Mouse (Mus musculus) 416B (cell line): ENCODE measurements around the gene Ttyh2.
"Not testable (repeated sequence)": the region's sequence is repeated elsewhere in the genome, so short reads cannot be mapped to it uniquely, and the experiment has no call there.

ENCODE experiments used
- DNase-seq: peaks from one replicate; pipeline ENCODE4 v3.0.0; 2011; ENCODE audit warnings: low read depth

Gene Ttyh2

DNA sequence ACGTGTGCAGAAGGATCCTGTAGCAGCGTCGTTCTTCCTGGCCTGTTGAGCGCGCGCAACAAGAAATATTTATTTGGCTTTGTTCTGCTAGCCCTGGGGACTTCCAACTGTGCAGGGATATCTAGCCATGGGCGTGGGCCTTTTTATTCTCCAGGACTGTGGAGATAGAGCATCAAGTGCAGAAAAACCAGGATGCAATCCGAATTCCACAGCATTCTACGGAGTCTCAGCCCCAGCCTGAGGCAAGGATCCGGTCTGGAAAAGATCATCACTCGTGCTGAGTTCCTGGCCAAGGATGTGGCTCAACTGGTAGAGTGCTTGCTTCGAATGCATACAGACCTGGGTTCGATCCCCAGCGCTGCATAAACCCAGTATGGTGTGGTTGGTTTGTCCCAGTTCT, 13.1 kb upstream of the Ttyh2 start:
- no peak for DNase-seq

DNA sequence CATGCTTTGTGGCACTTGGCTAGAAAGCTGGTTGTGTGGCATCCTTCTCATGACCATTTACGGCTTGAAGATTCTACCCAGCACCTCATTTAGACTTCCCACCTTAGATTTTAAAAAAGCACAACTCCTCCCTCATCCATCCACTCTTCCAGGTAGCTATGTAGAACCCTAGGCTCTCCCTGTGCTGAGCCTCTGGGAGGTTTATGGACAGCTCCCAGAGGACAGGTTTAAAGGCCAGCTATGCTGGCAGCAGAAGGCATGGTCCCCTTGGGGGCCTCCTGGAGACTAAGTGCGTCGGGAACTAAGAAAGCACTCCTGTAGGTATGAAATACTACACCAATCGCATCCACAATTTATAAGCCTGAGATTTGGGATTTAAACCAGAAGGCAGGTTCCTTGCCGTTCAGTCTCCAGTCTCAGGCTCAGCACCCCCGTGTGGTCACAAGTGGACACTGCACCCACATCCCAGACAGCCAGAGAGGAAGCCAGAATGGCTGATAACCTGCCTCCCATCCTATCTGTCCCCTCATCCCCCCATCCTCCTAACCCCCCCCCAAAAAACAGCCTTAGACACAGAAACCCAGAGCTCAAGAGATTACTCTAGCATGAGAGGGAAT, 12.4 kb upstream of the Ttyh2 start:
- DNase-seq = peak; percentile 60

DNA sequence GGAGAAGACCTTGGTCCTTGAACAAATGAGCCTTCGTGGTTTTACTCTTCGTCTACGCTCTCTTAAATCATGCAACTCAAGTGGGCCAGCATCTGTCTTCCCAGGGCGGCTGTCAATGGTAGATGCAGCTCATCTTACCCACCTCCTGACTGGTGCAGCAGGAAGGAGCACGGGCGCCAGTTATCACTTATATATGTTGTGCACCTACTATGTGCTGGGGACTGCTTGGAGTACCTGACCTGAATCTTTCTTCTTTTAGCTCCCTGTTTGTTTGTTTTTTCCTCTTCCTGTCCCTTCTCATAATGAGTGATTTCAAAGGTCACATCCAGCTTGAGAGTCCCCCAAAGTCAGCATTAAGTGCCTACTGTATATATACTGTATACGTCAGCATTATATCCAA, 11.1 kb upstream of the Ttyh2 start:
- no peak for DNase-seq

GRCm38 (mm10) chr11:114665463-114665862, 9.8 kb upstream of the Ttyh2 start:
- peak; percentile 65 for DNase-seq

DNA sequence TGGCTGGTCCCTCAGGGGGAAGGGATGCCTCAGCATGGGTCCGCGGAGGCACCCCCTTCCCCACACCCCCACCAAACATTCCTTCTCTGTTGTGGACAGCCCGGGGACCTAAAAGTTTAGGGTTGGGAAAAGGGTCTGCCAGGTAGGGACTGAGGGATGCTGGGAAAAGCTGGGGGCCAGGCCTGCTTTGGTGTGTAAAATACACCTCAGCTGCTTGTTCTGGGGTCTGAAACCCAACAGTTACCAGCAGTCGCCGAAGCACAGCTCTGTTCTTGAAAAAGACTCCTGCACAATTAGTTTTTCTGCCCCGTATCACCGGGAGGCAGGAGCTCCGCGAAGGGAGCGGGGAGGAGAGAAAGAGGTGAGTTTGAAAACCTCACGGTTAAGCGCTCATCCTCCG, 8.4 kb upstream of the Ttyh2 start:
- DNase-seq = no peak

- DNase-seq = peak; percentile 41
These were observed 7.8 kb upstream of the Ttyh2 start for GRCm38 (mm10) chr11:114667236-114667931.

- peak; percentile 79 for DNase-seq
These were observed 7.3 kb upstream of the Ttyh2 start for GRCm38 (mm10) chr11:114667932-114668285.

DNA sequence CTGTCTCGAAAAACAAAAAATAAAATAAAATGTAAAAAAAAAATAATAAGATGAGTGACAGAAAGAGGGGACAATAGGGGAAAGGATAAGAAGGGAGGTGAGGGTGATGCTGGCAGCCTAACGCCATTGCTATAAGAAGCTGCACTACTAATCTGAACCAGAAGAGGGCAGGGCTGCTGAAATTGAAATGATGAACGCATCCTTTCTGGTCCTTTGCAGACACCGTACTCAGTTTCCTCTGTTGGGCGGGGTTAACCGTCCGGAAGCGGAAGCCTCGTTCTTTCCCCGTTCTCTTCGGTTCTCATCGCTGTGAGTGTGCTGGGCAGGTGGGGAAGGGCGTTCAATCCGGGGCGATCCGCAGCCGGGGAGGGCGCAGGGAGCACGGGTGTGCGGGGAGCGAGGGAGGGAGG, 6.9 kb upstream of the Ttyh2 start, which contains the start of gene Rpl38:
Gene Rpl38 (plus strand): TSS at position 224 of the 410 bp plus-strand sequence.
- peak; percentile 97 for DNase-seq

DNA sequence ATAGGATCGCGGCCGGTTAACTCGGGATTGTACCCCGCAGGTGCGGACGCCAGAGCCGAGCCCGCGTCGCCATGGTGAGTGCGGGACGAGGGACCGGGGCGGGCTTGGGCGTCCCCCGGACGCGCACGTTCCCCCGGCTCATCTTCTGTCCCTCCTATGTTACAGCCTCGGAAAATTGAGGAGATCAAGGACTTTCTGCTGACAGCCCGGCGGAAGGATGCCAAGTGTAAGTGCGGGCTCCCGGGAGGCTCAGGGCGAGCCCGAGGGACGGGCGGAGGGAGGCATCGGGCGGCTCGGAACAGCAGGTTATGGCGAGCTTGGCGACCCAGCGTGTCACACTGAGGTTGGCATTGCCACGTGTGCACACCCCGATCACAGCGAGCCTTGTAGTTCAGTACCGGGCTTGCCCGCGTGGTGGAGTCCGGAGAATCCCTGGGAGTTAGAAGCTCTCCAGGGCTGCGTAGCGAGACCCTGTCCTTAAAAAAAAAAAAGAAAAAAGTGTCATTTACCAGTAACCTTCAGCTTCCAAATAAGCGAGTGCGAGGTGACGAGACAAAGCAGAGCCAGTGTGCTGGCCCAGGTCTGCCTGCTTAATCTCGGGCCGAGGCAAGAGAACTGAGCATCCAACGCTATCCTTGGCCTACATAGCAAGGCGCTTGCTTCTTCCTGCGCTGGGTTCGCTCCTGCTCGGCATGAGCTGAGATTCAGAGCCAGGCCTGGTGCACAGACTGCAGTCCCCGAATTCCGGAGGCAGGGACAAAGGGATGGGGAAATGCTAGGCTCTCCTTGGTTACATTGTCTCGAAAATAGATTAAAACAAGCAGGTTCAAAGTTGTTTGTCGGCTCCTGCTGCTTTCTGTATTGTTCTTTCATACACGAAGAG, 6.2 kb upstream of the Ttyh2 start:
- DNase-seq = peak; percentile 81

DNA sequence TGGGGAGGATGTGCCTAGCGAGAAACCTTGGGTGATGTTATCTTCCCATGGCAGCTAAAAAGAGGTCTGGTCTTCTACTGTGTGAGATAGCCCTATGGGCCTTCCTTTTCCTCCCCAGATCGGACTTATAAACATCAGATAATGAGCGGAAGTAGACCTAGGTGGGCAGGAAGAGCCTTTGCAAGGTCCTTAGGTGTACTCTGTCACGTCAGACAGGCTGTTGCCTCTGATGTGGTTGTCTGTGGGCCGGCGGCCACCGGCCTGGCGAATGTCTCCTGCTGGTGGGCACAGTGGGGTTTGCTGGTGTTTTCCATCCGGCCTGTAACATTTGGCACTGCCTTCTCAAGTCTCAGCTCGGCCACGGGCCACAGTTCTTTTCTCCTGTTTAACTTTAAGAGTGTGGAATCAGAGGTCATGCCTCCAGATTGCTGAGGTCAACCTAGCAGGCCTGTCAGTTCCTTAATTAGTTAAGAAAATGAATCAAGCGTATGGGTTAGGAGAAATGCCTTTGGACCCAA, 5.5 kb upstream of the Ttyh2 start:
- DNase-seq = peak; percentile 51

DNA sequence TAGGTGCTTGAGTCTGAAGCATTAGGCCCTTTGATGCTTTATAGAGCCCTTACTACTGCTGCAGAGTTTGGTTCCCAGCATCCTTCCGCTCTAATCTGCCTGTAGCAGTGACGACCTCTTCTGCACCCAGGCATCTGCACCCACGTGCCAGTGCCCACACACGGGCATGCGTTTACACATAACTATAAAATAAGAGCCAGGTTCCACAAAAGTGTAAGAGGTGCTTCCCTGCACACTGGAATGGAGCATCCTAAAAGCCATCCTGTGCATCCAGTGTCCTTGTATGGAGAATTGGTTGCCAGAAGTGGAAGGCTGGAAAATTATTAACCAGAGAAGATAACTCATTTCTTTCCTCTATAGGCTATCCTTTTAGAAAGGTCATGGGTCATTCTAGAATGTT, 4.1 kb upstream of the Ttyh2 start:
- DNase-seq = no peak

DNA sequence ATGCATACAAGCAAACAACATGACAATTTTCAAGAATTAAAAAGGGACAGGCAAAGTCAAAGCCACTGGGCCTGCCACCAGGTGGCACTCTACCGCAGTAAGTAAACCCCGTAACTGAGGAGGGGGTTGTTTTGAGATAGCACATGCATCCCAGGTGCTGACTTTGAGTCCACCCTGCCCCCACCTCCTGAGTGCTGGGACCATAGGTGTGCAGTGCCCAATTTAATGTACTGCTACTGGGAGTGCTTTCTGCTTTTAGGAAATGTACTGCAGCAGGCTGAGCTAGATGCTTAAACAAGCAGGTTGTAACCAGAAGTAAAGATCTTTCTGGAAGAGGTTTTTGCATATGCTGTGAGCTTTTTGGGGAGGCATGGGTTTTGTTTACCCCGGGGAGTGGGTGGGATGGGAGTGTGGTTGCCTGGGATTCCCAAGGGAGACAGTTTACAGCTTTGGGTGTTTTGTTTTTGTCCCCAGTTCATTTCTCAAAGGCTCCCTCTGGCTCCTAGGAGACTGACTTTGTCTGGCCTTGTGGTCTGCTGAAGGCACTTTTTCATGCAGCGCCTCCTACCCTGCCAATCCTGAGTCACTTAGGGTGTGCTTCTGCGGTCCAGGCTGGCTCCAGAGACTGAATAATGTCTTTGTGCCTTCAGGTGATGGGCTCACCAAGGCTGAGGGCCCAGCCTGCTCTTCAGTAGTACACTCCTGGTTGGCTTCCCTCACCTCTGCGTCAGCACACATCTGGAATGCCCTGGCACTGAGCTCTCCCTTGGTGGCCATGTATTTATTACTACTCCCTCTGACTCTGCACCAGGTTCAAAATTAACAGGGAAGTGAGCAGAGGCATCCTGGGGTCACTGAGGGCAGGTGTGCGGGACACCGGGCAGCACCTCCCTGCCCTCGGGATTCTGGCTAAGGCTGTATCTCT, 2.2 kb upstream of the Ttyh2 start:
- peak; percentile 69 for DNase-seq

DNA sequence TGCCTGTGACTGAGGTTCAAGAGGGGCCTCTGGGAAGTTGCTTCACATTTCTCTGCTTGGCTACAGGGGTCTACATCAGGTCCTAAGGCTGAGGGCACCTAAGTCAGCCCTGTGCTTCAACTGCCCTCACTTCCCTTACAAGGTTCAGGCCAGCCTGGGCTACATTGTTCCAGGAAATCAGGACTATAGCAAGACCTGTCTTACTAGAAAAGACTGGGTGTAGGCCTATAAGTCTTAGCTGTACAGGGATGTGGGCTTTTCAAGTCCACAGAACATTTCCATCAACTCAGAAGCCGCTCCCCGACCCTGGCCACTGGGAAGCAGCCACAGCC, 1.5 kb upstream of the Ttyh2 start:
- DNase-seq = no peak

DNA sequence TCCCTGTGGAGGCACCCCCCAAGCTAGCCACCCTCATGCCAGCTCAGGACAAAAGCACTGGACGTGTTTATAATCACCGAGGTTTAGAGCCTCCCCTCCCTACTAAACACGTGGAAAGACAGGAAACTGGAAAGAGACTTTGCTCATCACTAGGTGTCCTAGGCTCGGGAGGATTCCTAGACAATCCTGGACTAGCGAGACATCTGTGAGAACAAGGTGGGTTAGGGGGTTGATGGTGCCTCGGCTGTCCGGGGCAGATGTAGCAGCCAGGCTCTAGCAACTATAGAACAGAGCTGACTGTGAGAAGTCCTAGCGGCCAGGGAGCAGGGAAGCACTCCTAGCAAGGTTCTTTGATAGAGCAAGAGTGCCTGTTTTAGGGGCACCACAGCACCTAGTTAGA, 1.1 kb upstream of the Ttyh2 start:
- DNase-seq = no peak

GRCm38 (mm10) chr11:114674796-114675195, 435 bp upstream of the Ttyh2 start:
- DNase-seq = not testable (repeated sequence)

GRCm38 (mm10) chr11:114675826-114676401, 683 bp downstream of the Ttyh2 start:
- DNase-seq = no peak

DNA sequence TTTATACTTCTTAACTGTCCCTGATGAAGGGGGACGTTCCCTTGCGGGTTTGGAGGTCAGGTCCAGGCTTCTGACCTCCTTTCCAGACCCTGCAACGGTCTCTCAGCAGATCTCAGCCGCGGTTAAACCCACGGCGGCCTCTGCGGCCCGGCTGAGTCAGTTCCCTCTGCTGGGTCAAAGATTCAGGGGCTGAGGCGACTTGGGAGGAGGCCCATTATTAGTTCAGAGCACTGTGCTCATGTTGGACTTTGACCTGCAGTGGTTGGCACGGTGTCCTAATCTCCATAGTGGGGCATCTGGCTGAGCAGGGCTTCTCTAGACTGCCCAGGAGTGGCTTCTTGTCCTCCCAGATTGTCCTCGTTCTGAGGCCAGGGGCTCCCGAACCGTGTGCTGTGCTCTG, 1.2 kb downstream of the Ttyh2 start:
- peak; percentile 87 for DNase-seq

DNA sequence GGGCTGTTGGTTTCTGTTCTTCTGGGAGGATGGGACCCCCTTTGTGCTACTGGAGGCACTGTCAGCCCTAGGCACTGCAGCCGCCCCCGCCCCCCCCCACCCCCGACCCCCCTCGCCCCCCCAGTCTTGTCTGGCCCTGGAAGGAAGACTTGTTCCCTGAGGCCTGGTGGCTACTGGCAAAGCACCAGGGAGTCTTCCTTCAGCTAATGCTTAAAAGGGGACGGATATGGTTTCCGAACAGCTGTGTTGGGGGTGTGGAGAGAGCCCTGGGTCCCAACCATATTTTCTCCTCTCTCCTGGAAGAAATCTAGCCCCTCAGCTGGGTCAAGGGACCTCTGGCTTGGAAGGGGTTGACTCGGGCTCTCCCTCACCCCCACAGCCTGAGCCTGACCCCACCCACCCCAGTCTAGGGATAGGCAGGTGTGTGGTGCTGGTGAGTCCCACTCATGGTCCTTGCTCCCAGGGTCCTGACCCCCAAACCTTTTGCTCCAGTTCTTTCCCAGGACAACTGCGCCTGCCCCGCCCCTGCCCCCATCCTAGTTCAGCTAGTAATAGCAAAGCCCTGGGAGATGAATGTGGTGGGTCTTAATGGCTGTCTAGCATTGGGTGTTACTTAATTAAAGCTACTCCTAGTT, 1.8 kb downstream of the Ttyh2 start:
- DNase-seq = peak; percentile 37

- peak; percentile 86 for DNase-seq
These were observed 4.4 kb downstream of the Ttyh2 start for GRCm38 (mm10) chr11:114679582-114679981.

DNA sequence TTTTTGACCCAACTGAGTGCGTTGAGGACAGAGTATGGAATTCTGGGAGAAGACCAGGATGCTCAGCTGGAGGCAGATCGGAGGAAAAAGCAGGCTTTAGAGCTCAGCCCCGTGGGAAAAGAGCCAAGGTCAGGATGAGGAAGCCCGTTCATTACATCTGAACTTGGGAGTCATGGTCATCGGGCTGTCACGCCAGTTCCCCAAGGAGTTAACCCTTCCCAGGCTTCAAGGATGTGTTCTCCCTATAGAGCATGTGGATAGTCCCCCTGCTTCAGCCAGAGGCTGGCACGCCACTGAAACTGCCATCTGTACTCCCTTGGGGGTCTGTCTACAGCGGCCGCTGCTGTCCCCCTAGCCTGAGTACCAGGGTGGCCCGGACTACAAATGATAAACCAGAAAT, 5.1 kb downstream of the Ttyh2 start:
- DNase-seq = no peak

DNA sequence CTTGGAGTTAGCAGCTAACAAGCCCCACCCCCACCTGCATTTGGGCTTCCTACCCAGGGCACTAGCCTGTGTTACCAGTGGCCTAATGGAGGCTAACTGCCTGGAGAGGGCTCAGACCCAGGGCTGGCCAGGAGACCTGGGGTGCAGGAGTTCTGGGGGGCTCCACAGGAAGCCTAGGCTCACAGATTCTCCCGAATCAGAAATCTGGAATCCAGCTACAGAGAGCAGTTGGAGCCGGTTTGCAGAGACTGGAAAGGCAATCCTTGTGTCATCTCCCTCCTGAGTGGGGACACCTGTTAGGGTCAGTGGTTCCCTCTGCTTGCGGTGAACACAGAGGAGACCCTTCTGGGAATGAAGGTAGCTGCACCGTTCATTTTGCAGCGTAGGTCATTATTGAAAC, 5.8 kb downstream of the Ttyh2 start:
- no peak for DNase-seq
